Mouse (Mus musculus) midbrain, embryonic 10.5 days (tissue): ENCODE results near the gene Batf2. TPM values are rescaled to one million over a fixed set of nuclear protein-coding genes. Genes with fewer than 3 reads are reported as not detected.

ENCODE experiments used
- DNase-seq: peaks from one replicate; pipeline ENCODE4 v3.0.0-alpha.2; 2017; ENCODE audit warnings: low spot score
- H3K27ac ChIP-seq: fragments of 300-500 bp; sonication (generic); replicated peaks from 2 replicates; pipeline ENCODE4 v1.5.1; 2016; ENCODE audit warnings: mild to moderate bottlenecking
- H3K27me3 ChIP-seq: fragments of 300-500 bp; sonication (generic); 2 replicates; pipeline ENCODE4 v1.6.1; 2016; ENCODE audit warnings: low read depth, mild to moderate bottlenecking; ENCODE audit not compliant: poor library complexity, severe bottlenecking
- H3K36me3 ChIP-seq: fragments of 300-500 bp; sonication (generic); 2 replicates; pipeline ENCODE4 v1.6.1; 2016; ENCODE audit warnings: mild to moderate bottlenecking, moderate library complexity
- H3K4me1 ChIP-seq: fragments of 300-500 bp; sonication (generic); 2 replicates; pipeline ENCODE4 v1.6.1; 2016
- H3K4me3 ChIP-seq: fragments of 300-500 bp; sonication (generic); 2 replicates; pipeline ENCODE4 v1.5.1; 2016; ENCODE audit warnings: mild to moderate bottlenecking, moderate library complexity
- H3K9me3 ChIP-seq: fragments of 300-500 bp; sonication (generic); replicated peaks from 2 replicates; pipeline ENCODE4 v1.6.1; 2016; ENCODE audit warnings: mild to moderate bottlenecking
- WGBS: fragments of 180-500 bp; shearing (Covaris S2); methylation state at CpG from one replicate; pipeline ENCODE4 v1.1.7; 2016; 5-methylcytosine and 5-hydroxymethylcytosine counted together
- polyA plus RNA-seq: library from polyadenylated mRNA; unstranded; fragments of >200 nt; fragmentation: Nextera tagmentation; extraction: Ambion mirVana; gene quantifications from 2 replicates; pipeline ENCODE4 v1.2.1, GENCODE M21; 2016

Batf2 gene
- polyA plus RNA-seq: not detected in 2 replicates

GRCm38 (mm10) chr19:6140678-6141393, at the start of gene Batf2:
Gene Batf2 (plus strand): TSS chr19:6140983.
- DNase-seq: peak; percentile 97
- no peaks in the 10 kb centered on the region for H3K9me3 ChIP-seq
- peak within 1 kb of the TSS; percentile 97 for H3K27ac ChIP-seq
- peak within 1 kb of the TSS; percentile 69 for H3K4me3 ChIP-seq
- peaks cover 12% of the 10 kb centered on the region for H3K4me1 ChIP-seq
- under 1% methylated on average over 65 of the region's 68 CpGs for WGBS
- H3K36me3 ChIP-seq: peaks cover 29% of the 10 kb centered on the region
- no peaks in the 10 kb centered on the region for H3K27me3 ChIP-seq

DNA sequence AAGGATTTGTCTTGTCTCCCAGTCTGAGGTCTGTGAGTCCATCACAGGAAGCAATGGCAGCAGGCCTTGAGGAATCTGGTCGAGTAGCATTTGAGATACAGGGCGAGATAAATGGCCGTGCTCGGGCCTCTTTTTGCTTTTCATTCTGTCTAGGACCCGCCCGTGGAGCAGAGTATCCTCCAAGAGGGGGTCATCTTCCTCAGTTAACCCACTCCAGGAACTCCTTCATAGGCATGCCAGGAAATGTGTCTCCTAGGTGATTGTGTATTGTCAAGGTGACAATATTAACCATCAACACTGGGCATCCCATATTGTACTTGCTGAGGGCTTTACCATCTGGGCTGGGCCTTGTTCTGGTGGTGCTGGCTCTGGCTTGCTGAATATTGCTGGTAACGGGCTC, 46.7 kb upstream of the Batf2 start, which contains the start of gene AC131692.1:
TSS of gene AC131692.1 (plus strand) at position 301 of the 400 bp plus-strand sequence.
- Histone ChIP-seq H3K4me3 (no peak within 1 kb of the TSS), H3K36me3 (peaks cover 92% of the 10 kb centered on the region), H3K9me3 (no peaks in the 10 kb centered on the region), H3K4me1 (no peaks in the 10 kb centered on the region), H3K27ac (no peak within 1 kb of the TSS), H3K27me3 (no peaks in the 10 kb centered on the region)
- 94% methylated on average over 7 of the region's 7 CpGs for WGBS
- no peak for DNase-seq

DNA sequence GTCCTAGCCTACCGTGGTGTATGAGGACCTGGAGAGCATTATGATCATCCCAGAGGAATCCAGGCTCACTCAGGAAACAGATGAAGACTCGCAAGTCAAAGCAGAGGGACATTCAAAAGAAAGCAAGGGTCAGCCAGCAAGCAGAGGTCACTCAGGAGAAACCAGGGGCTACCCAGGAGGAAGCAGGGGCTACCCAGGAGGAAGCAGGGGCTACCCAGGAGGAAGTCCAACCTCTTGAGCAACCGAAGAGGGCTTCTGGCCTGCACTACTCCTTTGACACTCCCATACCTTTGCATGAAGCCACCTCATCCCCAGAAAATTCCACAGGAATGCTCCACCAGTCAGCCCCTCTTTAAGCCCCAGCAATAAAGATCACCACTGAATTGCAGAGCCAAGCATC, 42.9 kb upstream of the Batf2 start:
- Histone ChIP-seq H3K27ac (no peak overlapping the region), H3K4me1 (no peaks in the 10 kb centered on the region), H3K9me3 (no peaks in the 10 kb centered on the region), H3K27me3 (no peaks in the 10 kb centered on the region), H3K4me3 (no peak overlapping the region), H3K36me3 (peaks cover 68% of the 10 kb centered on the region)
- 91% methylated on average over 3 of the region's 3 CpGs for WGBS
- DNase-seq: no peak

DNA sequence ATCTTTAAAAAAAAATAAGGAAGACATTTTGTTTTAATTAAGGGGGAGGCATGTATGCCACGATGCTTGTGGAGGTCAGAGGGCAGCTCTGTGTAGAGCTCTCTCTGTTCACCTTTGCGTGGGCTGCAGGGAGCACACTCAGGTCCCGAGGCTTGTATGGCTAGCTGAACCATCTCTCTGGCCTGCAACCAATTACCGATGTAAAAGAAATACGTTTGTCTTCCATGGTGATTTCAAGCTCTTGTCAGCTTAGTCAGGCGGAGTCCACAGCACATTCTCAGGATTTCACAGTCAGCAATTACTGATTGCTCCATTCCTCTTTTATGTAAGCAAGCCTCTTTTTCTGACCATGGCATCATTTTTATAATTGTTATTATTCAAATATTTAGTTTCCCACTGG, 39.6 kb upstream of the Batf2 start:
- WGBS: 76% methylated on average over 6 of the region's 6 CpGs
- Histone ChIP-seq H3K36me3 (peaks cover 34% of the 10 kb centered on the region), H3K4me3 (no peak overlapping the region), H3K27ac (no peak overlapping the region), H3K27me3 (no peaks in the 10 kb centered on the region), H3K9me3 (no peaks in the 10 kb centered on the region), H3K4me1 (no peaks in the 10 kb centered on the region)
- DNase-seq: no peak

DNA sequence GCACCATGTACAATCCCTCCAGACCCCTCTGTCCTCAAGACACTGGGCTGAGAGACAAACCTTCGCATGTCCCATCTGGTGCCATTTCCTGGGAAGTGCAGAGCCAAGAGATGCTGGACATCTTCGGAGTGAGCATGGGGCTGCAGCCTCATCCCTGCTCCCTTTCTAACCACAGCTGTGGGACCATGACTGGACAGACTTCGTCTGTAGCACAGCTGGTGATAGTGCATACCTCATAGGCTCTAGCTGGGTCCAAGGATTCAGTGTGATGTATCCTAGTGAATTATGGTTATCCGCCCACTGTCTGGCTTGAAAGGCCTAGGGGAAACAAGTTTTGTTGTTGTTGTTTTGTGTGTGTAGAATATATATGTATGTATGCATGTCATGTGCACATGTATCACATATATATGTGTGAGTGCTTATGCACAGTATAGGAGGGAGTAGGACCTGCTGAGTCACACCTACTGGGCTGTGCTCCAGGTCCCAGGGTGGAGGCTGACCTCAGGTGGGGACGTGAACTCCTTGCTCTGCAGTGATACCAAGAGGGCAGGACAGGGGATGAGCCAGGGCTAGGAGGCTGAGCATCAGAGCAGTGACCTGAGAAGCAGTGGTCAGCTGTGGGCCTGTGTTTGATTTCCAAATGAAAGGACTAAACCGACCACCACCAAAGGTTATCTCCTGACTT, 38.5 kb upstream of the Batf2 start:
- Histone ChIP-seq H3K27ac (no peak overlapping the region), H3K4me3 (no peak overlapping the region), H3K9me3 (no peaks in the 10 kb centered on the region), H3K27me3 (no peaks in the 10 kb centered on the region), H3K4me1 (no peaks in the 10 kb centered on the region), H3K36me3 (peaks cover 28% of the 10 kb centered on the region)
- 83% methylated on average over 6 of the region's 6 CpGs for WGBS
- no peak for DNase-seq

- Histone ChIP-seq H3K4me3 (no peak overlapping the region), H3K4me1 (no peaks in the 10 kb centered on the region), H3K27ac (no peak overlapping the region), H3K27me3 (no peaks in the 10 kb centered on the region), H3K9me3 (no peaks in the 10 kb centered on the region), H3K36me3 (peaks cover 18% of the 10 kb centered on the region)
- DNase-seq: no peak
- WGBS: 82% methylated on average over 4 of the region's 4 CpGs
These were observed 36.3 kb upstream of the Batf2 start for GRCm38 (mm10) chr19:6104476-6104875.

DNA sequence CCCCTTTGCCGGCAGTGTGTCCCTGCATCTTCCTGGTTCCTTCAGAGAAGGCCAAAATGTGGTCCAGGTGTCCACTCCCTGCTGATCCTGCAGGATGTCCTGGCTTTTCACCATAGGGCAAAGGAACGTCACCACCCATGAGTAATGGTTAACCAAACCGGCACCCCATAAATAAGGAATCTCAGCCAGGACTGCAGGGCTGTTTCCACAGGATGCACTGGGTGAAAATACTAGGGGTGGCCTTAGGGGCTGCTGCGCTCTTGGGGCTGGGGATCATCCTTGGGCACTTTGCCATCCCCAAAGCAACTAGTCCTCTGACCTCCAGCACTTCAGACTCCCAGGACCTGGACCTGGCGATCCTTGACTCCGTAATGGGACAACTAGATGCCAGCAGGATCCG, 35.2 kb upstream of the Batf2 start, which contains the start of gene Naaladl1:
TSS of gene Naaladl1 (plus strand) at position 197 of the 400 bp plus-strand sequence.
- WGBS: 86% methylated on average over 7 of the region's 7 CpGs
- DNase-seq: no peak
- Histone ChIP-seq H3K9me3 (no peaks in the 10 kb centered on the region), H3K4me1 (no peaks in the 10 kb centered on the region), H3K27me3 (no peaks in the 10 kb centered on the region), H3K27ac (no peak within 1 kb of the TSS), H3K36me3 (0 out of 2 replicates have a peak, but pooled peaks cover 8% of the 10 kb centered on the region), H3K4me3 (no peak within 1 kb of the TSS)

DNA sequence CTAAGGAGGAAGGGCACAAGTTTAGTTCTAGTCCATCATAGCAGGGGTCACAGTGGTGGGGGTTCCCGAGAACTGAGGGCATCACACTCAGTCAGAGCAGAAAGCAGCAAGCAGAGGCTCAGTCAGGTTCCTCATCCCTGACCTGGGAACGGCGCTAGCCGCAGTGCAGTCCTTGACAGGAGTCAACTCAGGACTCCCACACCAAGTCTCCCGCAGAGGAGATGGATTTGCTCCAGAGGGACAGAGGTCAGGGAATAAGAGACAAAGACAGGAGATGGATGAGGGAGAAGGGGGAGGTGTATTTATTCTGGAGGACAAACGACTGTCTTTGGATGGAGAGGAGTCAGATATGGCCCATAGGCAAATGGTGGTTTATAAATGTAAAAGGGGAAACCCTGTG, 27.7 kb upstream of the Batf2 start:
- WGBS: 77% methylated on average over 6 of the region's 6 CpGs
- Histone ChIP-seq H3K27ac (no peak overlapping the region), H3K36me3 (peaks cover 57% of the 10 kb centered on the region), H3K4me1 (peaks cover 17% of the 10 kb centered on the region), H3K27me3 (no peaks in the 10 kb centered on the region), H3K9me3 (no peaks in the 10 kb centered on the region), H3K4me3 (no peak overlapping the region)
- DNase-seq: no peak

DNA sequence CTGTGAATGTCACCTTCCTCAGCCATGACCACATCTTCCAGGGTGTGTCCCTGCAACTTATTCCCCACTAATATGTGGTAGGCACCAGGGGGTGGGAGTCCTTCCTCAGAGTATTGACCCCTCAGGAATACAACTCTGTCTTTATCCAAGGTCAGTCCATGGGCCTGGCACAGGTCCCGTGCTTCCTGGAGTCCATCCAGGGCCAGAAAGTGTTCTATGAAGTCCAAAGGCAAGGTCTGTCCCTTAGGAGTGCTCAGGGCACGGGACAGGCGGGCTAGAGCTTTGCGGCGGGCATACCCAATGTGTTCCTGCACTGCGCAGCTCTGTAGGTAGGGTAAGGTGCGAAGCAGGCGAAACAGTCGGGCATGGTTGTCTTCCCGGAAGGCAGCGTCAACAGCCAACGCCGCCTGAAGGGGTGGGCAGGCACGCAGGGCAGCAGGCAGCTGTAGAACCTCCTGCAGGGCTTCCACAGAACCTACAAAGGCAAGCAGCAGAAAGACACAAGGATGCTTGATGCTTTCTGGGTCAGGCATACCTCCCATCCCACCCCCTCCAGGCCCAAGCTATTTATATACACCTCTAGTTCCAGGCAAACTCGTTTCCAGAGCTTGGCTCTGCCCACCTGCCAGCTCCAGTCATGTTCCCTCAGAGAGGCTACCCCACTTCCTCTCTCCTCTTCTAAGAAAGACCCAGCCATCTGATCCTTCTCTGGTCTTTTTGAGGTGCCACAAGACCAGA, 24.5 kb upstream of the Batf2 start:
- Histone ChIP-seq H3K4me3 (peak overlapping the region; percentile 72), H3K4me1 (peaks cover 29% of the 10 kb centered on the region), H3K9me3 (no peaks in the 10 kb centered on the region), H3K27me3 (no peaks in the 10 kb centered on the region), H3K27ac (no peak overlapping the region), H3K36me3 (peaks cover 53% of the 10 kb centered on the region)
- DNase-seq: no peak
- WGBS: 94% methylated on average over 15 of the region's 15 CpGs

DNA sequence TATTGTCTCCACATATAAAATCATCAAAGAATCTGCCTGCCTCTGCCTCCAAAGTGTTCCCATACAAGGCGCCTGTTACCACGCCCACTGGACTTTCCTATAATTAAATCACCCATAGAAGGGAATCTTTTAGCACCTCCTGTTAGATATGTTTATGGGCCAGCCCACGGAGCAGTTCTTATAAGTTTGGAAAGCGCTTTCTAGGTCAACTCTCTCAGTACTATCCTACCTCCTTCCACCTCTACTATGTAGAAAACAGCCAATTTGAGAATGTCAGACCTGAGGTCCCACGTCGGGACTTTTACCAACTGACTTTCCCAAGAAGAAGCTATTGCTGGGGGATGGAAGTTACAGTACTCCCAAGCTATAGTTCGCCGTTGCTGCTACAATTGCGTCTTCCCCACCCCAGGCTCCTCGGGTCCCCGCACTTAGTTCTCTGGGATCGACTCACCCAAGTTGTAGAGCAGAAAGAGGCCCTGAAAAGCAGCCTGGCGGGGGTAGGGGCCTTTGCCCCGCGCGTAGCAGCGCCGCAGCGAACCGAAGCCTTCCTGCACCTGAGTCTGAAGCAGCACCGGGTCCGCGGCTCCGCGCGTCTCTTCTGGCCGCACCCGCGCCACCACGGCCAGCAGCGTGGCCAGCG, 23.3 kb upstream of the Batf2 start:
- H3K9me3 ChIP-seq: no peaks in the 10 kb centered on the region
- WGBS: 6% methylated on average over 32 of the region's 32 CpGs
- peak overlapping the region; percentile 95 for H3K27ac ChIP-seq
- H3K4me3 ChIP-seq: peak overlapping the region; percentile 72
- peaks cover 35% of the 10 kb centered on the region for H3K4me1 ChIP-seq
- no peak for DNase-seq
- peaks cover 45% of the 10 kb centered on the region for H3K36me3 ChIP-seq
- no peaks in the 10 kb centered on the region for H3K27me3 ChIP-seq

DNA sequence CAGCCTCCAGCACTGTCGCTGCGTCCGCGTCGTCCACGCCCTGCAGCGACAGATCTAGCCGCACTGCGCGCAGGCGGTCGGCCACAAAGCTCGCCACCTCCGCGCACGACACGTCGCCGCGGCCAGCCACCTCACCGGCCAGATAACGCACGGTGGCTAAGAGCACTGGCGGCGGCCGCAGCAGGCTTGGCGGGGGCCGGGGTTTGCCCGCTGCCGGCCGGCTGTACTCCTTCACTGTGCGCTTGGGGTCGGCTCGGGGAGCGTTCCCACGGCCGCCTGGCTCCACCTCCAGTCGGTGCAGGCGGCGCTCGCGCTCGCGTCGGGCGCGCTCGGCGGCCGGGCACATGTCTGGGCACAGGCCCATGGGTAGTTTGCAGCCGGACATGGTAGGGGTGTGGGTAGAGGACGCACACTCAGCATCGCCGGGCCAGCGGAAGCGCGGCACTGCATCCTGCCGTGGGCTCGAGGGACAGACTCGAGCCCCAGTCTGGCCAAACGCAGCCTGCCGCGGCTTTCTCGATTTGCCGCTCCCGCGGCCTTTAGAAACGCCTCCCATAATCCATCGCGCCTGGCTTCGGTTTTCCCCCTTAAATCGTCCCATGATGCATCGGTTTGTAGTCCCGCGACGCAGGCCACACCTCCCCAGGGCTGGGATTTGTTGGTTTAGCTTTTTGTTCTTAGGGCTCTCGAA, 22.7 kb upstream of the Batf2 start, which contains the start of gene Sac3d1:
TSS of gene Sac3d1 (minus strand) at position 665 of the 691 bp plus-strand sequence.
- H3K9me3 ChIP-seq: no peaks in the 10 kb centered on the region
- H3K27ac ChIP-seq: peak within 1 kb of the TSS; percentile 95
- peak within 1 kb of the TSS; percentile 72 for H3K4me3 ChIP-seq
- peaks cover 39% of the 10 kb centered on the region for H3K36me3 ChIP-seq
- no peaks in the 10 kb centered on the region for H3K27me3 ChIP-seq
- under 1% methylated on average over 77 of the region's 77 CpGs for WGBS
- H3K4me1 ChIP-seq: peaks cover 35% of the 10 kb centered on the region
- DNase-seq: peak; percentile 91
